ENCODE assay signal across 9 mouse cellular contexts in the genomic region with DNA sequence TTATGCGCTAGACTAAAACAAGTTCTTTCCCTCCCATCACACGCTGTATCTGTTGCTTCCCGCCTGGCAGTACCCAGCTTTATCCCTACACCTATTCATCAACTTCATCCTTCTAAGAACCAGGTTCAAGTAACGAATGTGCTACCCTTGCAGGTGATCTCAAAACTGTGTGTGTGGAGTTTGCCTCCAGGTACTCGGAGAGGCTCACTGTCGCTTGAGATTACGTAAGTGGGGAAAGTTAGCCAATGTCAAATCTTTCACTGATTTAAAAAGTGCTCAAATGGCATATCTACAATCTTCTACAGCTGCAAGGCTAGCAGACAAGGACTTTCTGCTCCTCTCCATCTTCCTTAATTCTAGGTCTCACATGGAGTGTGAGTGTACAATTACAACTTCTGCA. TPM values are rescaled to one million over a fixed set of nuclear protein-coding genes. Genes with fewer than 3 reads are reported as not detected.
A peak's percentile ranks its signal among the peaks of the same experiment; 100 is the strongest.
DNase-seq lines count a peak whose midpoint lies in the region; ATAC-seq lines count a peak whose summit lies in the region.
"Had no signal": no experiment of that assay in that cellular context is flagged by ENCODE, and none has a peak within 500 bp of the region (broad histone marks: within the 10 kb centered on the region; RNA-seq: fewer than 3 reads in every experiment).

No protein-coding gene starts in this region.

- H3K9me3 ChIP-seq in embryonic facial prominence, embryonic 14.5 days (ENCODE audit: control insufficient read depth, low read length), result no peaks in the 10 kb centered on the region
- H3K9me3 ChIP-seq in hindbrain, embryonic 16.5 days (ENCODE audit: control insufficient read depth, low read length), result no peaks in the 10 kb centered on the region
- H3K9me3 ChIP-seq in liver, embryonic 15.5 days (replicated peaks), result no peaks in the 10 kb centered on the region
- H3K9me3 ChIP-seq: forebrain, embryonic 15.5 days had no signal

- no peak overlapping the region for H3K27ac ChIP-seq in embryonic facial prominence, embryonic 14.5 days (replicated peaks; ENCODE audit: low read depth, low read length)
- H3K27ac ChIP-seq in hindbrain, embryonic 16.5 days (ENCODE audit: low read depth, low read length), result no peak overlapping the region
- no peak overlapping the region for H3K27ac ChIP-seq in liver, embryonic 15.5 days (replicated peaks)
- H3K27ac ChIP-seq: forebrain, embryonic 15.5 days had no signal

- H3K27me3 ChIP-seq in embryonic facial prominence, embryonic 14.5 days (replicated peaks; ENCODE audit: control insufficient read depth, insufficient read depth, low read length), result no peaks in the 10 kb centered on the region
- H3K27me3 ChIP-seq in hindbrain, embryonic 16.5 days (replicated peaks; ENCODE audit: control insufficient read depth, insufficient read depth, low read length), result no peaks in the 10 kb centered on the region
- no peaks in the 10 kb centered on the region for H3K27me3 ChIP-seq in liver, embryonic 15.5 days
- H3K27me3 ChIP-seq: forebrain, embryonic 15.5 days; Patski had no signal

- H3K4me1 ChIP-seq in embryonic facial prominence, embryonic 14.5 days (ENCODE audit: control insufficient read depth, insufficient read depth, low read length), result peaks cover 19% of the 10 kb centered on the region
- peaks cover 23% of the 10 kb centered on the region for H3K4me1 ChIP-seq in hindbrain, embryonic 16.5 days (ENCODE audit: control insufficient read depth, insufficient read depth, low read depth, low read length)
- peaks cover 55% of the 10 kb centered on the region for H3K4me1 ChIP-seq in liver, embryonic 15.5 days (replicated peaks)

- no peak for ATAC-seq in embryonic facial prominence, embryonic 14.5 days (ENCODE audit: low read depth)
- no peak for ATAC-seq in hindbrain, embryonic 16.5 days
- ATAC-seq in liver, embryonic 15.5 days (ENCODE audit: insufficient read depth), result no peak
- ATAC-seq in cerebellum, adult (ENCODE audit: insufficient number of reproducible peaks, low FRiP score, low TSS enrichment), result no peak
- ATAC-seq: forebrain, embryonic 15.5 days; Patski had no signal

- peak overlapping the region; percentile 1; the same call in 1 of the 2 replicates for H3K4me3 ChIP-seq in embryonic facial prominence, embryonic 14.5 days (ENCODE audit: low read depth, low read length)
- H3K4me3 ChIP-seq in hindbrain, embryonic 16.5 days (ENCODE audit: low read length), result no peak overlapping the region
- H3K4me3 ChIP-seq in liver, embryonic 15.5 days (replicated peaks), result peak overlapping the region; percentile 96; the same call in 1 of the 2 replicates

- DNase-seq in kidney, adult 9 months, result peak; percentile 81
- DNase-seq in kidney, adult 18-20 months, result no peak
- no peak for DNase-seq in embryonic facial prominence, embryonic 14.5 days (ENCODE audit: low spot score)
- DNase-seq in c-Kit-positive CD71-positive TER-119-positive erythroid progenitor cells, embryonic 14.5 days (ENCODE audit: low spot score), result no peak

- peak overlapping the region; percentile 88 for H3K4me2 ChIP-seq in embryonic facial prominence, embryonic 14.5 days (ENCODE audit: low read depth, low read length)
- 0 out of 2 replicates have a peak overlapping the region, but pooled peaks have one; percentile 0 for H3K4me2 ChIP-seq in hindbrain, embryonic 16.5 days (ENCODE audit: low read length)
- H3K4me2 ChIP-seq in liver, embryonic 15.5 days, result peak overlapping the region; percentile 85

- H3K9ac ChIP-seq in embryonic facial prominence, embryonic 14.5 days (ENCODE audit: low read depth, low read length), result peak overlapping the region; percentile 42
- H3K9ac ChIP-seq in hindbrain, embryonic 16.5 days (ENCODE audit: low read depth, low read length), result no peak overlapping the region
- no peak overlapping the region for H3K9ac ChIP-seq in liver, embryonic 15.5 days
- H3K9ac ChIP-seq: forebrain, embryonic 15.5 days had no signal

- no peaks in the 10 kb centered on the region for H3K36me3 ChIP-seq in embryonic facial prominence, embryonic 14.5 days (ENCODE audit: control insufficient read depth, insufficient read depth, low read length)
- H3K36me3 ChIP-seq in hindbrain, embryonic 16.5 days (ENCODE audit: control insufficient read depth, insufficient read depth, low read length), result no peaks in the 10 kb centered on the region
- no peaks in the 10 kb centered on the region for H3K36me3 ChIP-seq in liver, embryonic 15.5 days (replicated peaks)
- H3K36me3 ChIP-seq: forebrain, embryonic 15.5 days had no signal

- WGBS in embryonic facial prominence, embryonic 14.5 days, result 77% methylated on average over 7 of the region's 7 CpGs
- 86% methylated on average over 7 of the region's 7 CpGs for WGBS in hindbrain, embryonic 16.5 days
- WGBS in liver, embryonic 15.5 days (ENCODE audit: insufficient replicate concordance), result 79% methylated on average over 7 of the region's 7 CpGs

RNA-seq across cellular contexts. Expression of a gene that starts 20.8 kb away (rescaled TPM):
- polyA plus RNA-seq in embryonic facial prominence, embryonic 14.5 days (2014; fragmentation: Nextera tagmentation; extraction: Ambion mirVana), result 90.0 and 95.4 TPM in 2 replicates
- polyA plus RNA-seq in hindbrain, embryonic 16.5 days (2015; fragmentation: Nextera tagmentation; extraction: Ambion mirVana), result 109 and 112 TPM in 2 replicates
- 37.6 and 41.7 TPM in 2 replicates for polyA plus RNA-seq in liver, embryonic 15.5 days (2015; fragmentation: Nextera tagmentation; extraction: Ambion mirVana)

RNA-seq across cellular contexts. Expression of a gene that starts 37.5 kb away (rescaled TPM):
- 0.17 and 0.45 TPM in 2 replicates for polyA plus RNA-seq in embryonic facial prominence, embryonic 14.5 days (2014; fragmentation: Nextera tagmentation; extraction: Ambion mirVana)
- polyA plus RNA-seq in hindbrain, embryonic 16.5 days (2015; fragmentation: Nextera tagmentation; extraction: Ambion mirVana), result 0.04 TPM in 1 of 2 replicates, not detected in the other
- polyA plus RNA-seq in liver, embryonic 15.5 days (2015; fragmentation: Nextera tagmentation; extraction: Ambion mirVana), result 0.13 TPM in 2 replicates
- polyA plus RNA-seq: forebrain, embryonic 15.5 days; Patski had no signal

RNA-seq across cellular contexts. Expression of a gene that starts 50.5 kb away (rescaled TPM):
- 1,088 and 1,233 TPM in 2 replicates for polyA plus RNA-seq in embryonic facial prominence, embryonic 14.5 days (2014; fragmentation: Nextera tagmentation; extraction: Ambion mirVana)
- polyA plus RNA-seq in hindbrain, embryonic 16.5 days (2015; fragmentation: Nextera tagmentation; extraction: Ambion mirVana), result 487 and 500 TPM in 2 replicates
- polyA plus RNA-seq in liver, embryonic 15.5 days (2015; fragmentation: Nextera tagmentation; extraction: Ambion mirVana), result 434 and 517 TPM in 2 replicates

Comparison
In these comparisons a context has a peak if more than half of its experiments do, and no peak if none do; other contexts are left out.
1. H3K4me2 ChIP-seq: peak in every context shown above with its lines; median percentile 88 in embryonic facial prominence, embryonic 14.5 days; 85 in liver, embryonic 15.5 days; 0 in hindbrain, embryonic 16.5 days.